Mouse (Mus musculus) limb, embryonic 12.5 days (tissue): ENCODE results near the gene Cdkn2d. TPM values are rescaled to one million over a fixed set of nuclear protein-coding genes. Genes with fewer than 3 reads are reported as not detected.
A peak's percentile ranks its signal among the peaks of the same experiment; 100 is the strongest.
"Not testable (repeated sequence)": the region's sequence is repeated elsewhere in the genome, so short reads cannot be mapped to it uniquely, and the experiment has no call there.

Source experiments
- ATAC-seq: fragments of 200-750 bp; cut with Nextera tagmentation; 2 replicates; pipeline ENCODE4 v1.8.0; 2017; ENCODE audit warnings: low read depth, moderate TSS enrichment; ENCODE audit not compliant: insufficient number of reproducible peaks, insufficient read depth, low FRiP score, low TSS enrichment
- H3K27ac ChIP-seq: fragments of 300-500 bp; sonication (generic); 2 replicates; pipeline ENCODE4 v1.5.1; 2016; ENCODE audit warnings: mild to moderate bottlenecking, moderate library complexity
- H3K27me3 ChIP-seq: fragments of 300-500 bp; sonication (generic); 2 replicates; pipeline ENCODE4 v1.6.1; 2016; ENCODE audit warnings: mild to moderate bottlenecking, moderate library complexity
- H3K36me3 ChIP-seq: fragments of 300-500 bp; sonication (generic); 2 replicates; pipeline ENCODE4 v1.6.1; 2016; ENCODE audit warnings: mild to moderate bottlenecking, moderate library complexity
- H3K4me1 ChIP-seq: fragments of 300-500 bp; sonication (generic); replicated peaks from 2 replicates; pipeline ENCODE4 v1.6.1; 2016
- H3K4me2 ChIP-seq: fragments of 300-500 bp; sonication (generic); 2 replicates; pipeline ENCODE4 v1.6.1; 2016; ENCODE audit warnings: mild to moderate bottlenecking, moderate library complexity
- H3K4me3 ChIP-seq: fragments of 300-500 bp; sonication (generic); replicated peaks from 2 replicates; pipeline ENCODE4 v1.5.1; 2016; ENCODE audit warnings: mild to moderate bottlenecking
- H3K9ac ChIP-seq: fragments of 300-500 bp; sonication (generic); replicated peaks from 2 replicates; pipeline ENCODE4 v1.6.1; 2016; ENCODE audit warnings: mild to moderate bottlenecking, moderate library complexity
- H3K9me3 ChIP-seq: fragments of 300-500 bp; sonication (generic); 2 replicates; pipeline ENCODE4 v1.6.1; 2016; ENCODE audit warnings: mild to moderate bottlenecking, moderate library complexity
- WGBS: fragments of 180-500 bp; shearing (Covaris S2); methylation state at CpG from one replicate; pipeline ENCODE4 v1.1.7; 2016; 5-methylcytosine and 5-hydroxymethylcytosine counted together
- polyA plus RNA-seq: library from polyadenylated mRNA; unstranded; fragments of >200 nt; fragmentation: Nextera tagmentation; extraction: Ambion mirVana; gene quantifications from 2 replicates; pipeline ENCODE4 v1.2.1, GENCODE M21; 2016

The Cdkn2d gene
- polyA plus RNA-seq, 1 experiment from 2014 or later = 46.9 TPM

GRCm38 (mm10) chr9:21261831-21262230 lies 29.4 kb downstream of the Cdkn2d start:
- Histone ChIP-seq H3K4me3 (no peak overlapping the region), H3K36me3 (peaks cover 4% of the 10 kb centered on the region; the same call in 1 of the 2 replicates), H3K27ac (no peak overlapping the region), H3K27me3 (no peaks in the 10 kb centered on the region), H3K4me1 (peaks cover 18% of the 10 kb centered on the region), H3K9me3 (no peaks in the 10 kb centered on the region), H3K9ac (no peak overlapping the region), H3K4me2 (no peak overlapping the region)
- no peak for ATAC-seq
- 57% methylated on average over 2 of the region's 2 CpGs for WGBS

GRCm38 (mm10) chr9:21260491-21261040 lies 30.6 kb downstream of the Cdkn2d start:
- H3K9ac ChIP-seq = no peak overlapping the region
- no peak overlapping the region for H3K4me3 ChIP-seq
- H3K36me3 ChIP-seq = no peaks in the 10 kb centered on the region
- peaks cover 6% of the 10 kb centered on the region for H3K4me1 ChIP-seq
- H3K9me3 ChIP-seq = no peaks in the 10 kb centered on the region
- no peak for ATAC-seq
- WGBS = 68% methylated on average over 6 of the region's 6 CpGs
- H3K27ac ChIP-seq = no peak overlapping the region
- no peak overlapping the region for H3K4me2 ChIP-seq
- no peaks in the 10 kb centered on the region for H3K27me3 ChIP-seq

- H3K9me3 ChIP-seq, H3K36me3 ChIP-seq, ATAC-seq, H3K9ac ChIP-seq, H3K4me2 ChIP-seq, H3K4me1 ChIP-seq, H3K4me3 ChIP-seq, H3K27ac ChIP-seq: not testable (repeated sequence)
- H3K27me3 ChIP-seq = peaks cover 16% of the 10 kb centered on the region
- 90% methylated on average over 4 of the region's 4 CpGs for WGBS
Observed at GRCm38 (mm10) chr9:21256349-21256748, 34.9 kb downstream of the Cdkn2d start.

- ATAC-seq = no peak; the same call in 1 of the 2 replicates
- H3K4me3 ChIP-seq = no peak overlapping the region
- no peaks in the 10 kb centered on the region for H3K36me3 ChIP-seq
- H3K4me1 ChIP-seq = peaks cover 12% of the 10 kb centered on the region
- no peak overlapping the region for H3K9ac ChIP-seq
- H3K4me2 ChIP-seq = no peak overlapping the region
- peaks cover 32% of the 10 kb centered on the region for H3K27me3 ChIP-seq
- no peak overlapping the region for H3K27ac ChIP-seq
- no peaks in the 10 kb centered on the region for H3K9me3 ChIP-seq
Observed at GRCm38 (mm10) chr9:21254690-21255089, 36.5 kb downstream of the Cdkn2d start.

GRCm38 (mm10) chr9:21251116-21251735 lies 40.0 kb downstream of the Cdkn2d start:
- Histone ChIP-seq H3K4me1 (peaks cover 21% of the 10 kb centered on the region), H3K27me3 (peaks cover 66% of the 10 kb centered on the region), H3K9ac (no peak overlapping the region), H3K4me3 (no peak overlapping the region), H3K36me3 (no peaks in the 10 kb centered on the region), H3K4me2 (no peak overlapping the region), H3K27ac (peak overlapping the region; percentile 12; the same call in 1 of the 2 replicates), H3K9me3 (no peaks in the 10 kb centered on the region)
- 46% methylated on average over 13 of the region's 13 CpGs for WGBS
- ATAC-seq = no peak

- peaks cover 21% of the 10 kb centered on the region for H3K4me1 ChIP-seq
- no peak overlapping the region for H3K4me3 ChIP-seq
- no peak overlapping the region for H3K27ac ChIP-seq
- ATAC-seq = no peak
- no peak overlapping the region for H3K4me2 ChIP-seq
- no peak overlapping the region for H3K9ac ChIP-seq
- 61% methylated on average over 2 of the region's 2 CpGs for WGBS
- peaks cover 73% of the 10 kb centered on the region for H3K27me3 ChIP-seq
- H3K9me3 ChIP-seq = no peaks in the 10 kb centered on the region
- H3K36me3 ChIP-seq = no peaks in the 10 kb centered on the region
Observed at GRCm38 (mm10) chr9:21250509-21250908, 40.7 kb downstream of the Cdkn2d start.

GRCm38 (mm10) chr9:21249629-21250508 lies 41.3 kb downstream of the Cdkn2d start:
- no peak overlapping the region for H3K9ac ChIP-seq
- no peaks in the 10 kb centered on the region for H3K36me3 ChIP-seq
- peaks cover 25% of the 10 kb centered on the region for H3K4me1 ChIP-seq
- WGBS = 16% methylated on average over 17 of the region's 17 CpGs
- H3K27me3 ChIP-seq = peaks cover 79% of the 10 kb centered on the region
- no peak overlapping the region for H3K4me3 ChIP-seq
- H3K27ac ChIP-seq = no peak overlapping the region
- no peak overlapping the region for H3K4me2 ChIP-seq
- H3K9me3 ChIP-seq = no peaks in the 10 kb centered on the region
- no peak; the same call in 1 of the 2 replicates for ATAC-seq

- no peak for ATAC-seq
- H3K4me1 ChIP-seq = peaks cover 36% of the 10 kb centered on the region
- WGBS = under 1% methylated on average over 30 of the region's 30 CpGs
- peak within 1 kb of the TSS; percentile 51 for H3K4me2 ChIP-seq
- peaks cover 95% of the 10 kb centered on the region for H3K27me3 ChIP-seq
- H3K9ac ChIP-seq = no peak within 1 kb of the TSS
- H3K27ac ChIP-seq = no peak within 1 kb of the TSS
- H3K36me3 ChIP-seq = no peaks in the 10 kb centered on the region
- peak within 1 kb of the TSS; percentile 29 for H3K4me3 ChIP-seq
- no peaks in the 10 kb centered on the region for H3K9me3 ChIP-seq
Observed at GRCm38 (mm10) chr9:21248326-21248725, 42.9 kb downstream of the Cdkn2d start, which contains the start of gene S1pr5. Gene S1pr5 (minus strand): TSS chr9:21248443.

GRCm38 (mm10) chr9:21246342-21246741 lies 44.9 kb downstream of the Cdkn2d start:
- Histone ChIP-seq H3K27me3 (peaks cover 96% of the 10 kb centered on the region), H3K9me3 (peaks cover 4% of the 10 kb centered on the region), H3K4me1 (peaks cover 39% of the 10 kb centered on the region), H3K36me3 (no peaks in the 10 kb centered on the region), H3K27ac (no peak overlapping the region), H3K4me2 (no peak overlapping the region), H3K4me3 (no peak overlapping the region), H3K9ac (no peak overlapping the region)
- ATAC-seq = no peak
- WGBS = 71% methylated on average over 1 of the region's 1 CpGs

- Histone ChIP-seq H3K9me3 (peaks cover 4% of the 10 kb centered on the region), H3K27ac (no peak overlapping the region), H3K9ac (peak overlapping the region; percentile 59)
Observed at GRCm38 (mm10) chr9:21245113-21245487, 46.1 kb downstream of the Cdkn2d start.

GRCm38 (mm10) chr9:21244428-21245112 lies 46.6 kb downstream of the Cdkn2d start:
- WGBS = under 1% methylated on average over 72 of the region's 72 CpGs
- Histone ChIP-seq H3K9ac (peak overlapping the region; percentile 59), H3K9me3 (peaks cover 4% of the 10 kb centered on the region), H3K36me3 (no peaks in the 10 kb centered on the region), H3K4me2 (peak overlapping the region; percentile 93), H3K27me3 (peaks cover 78% of the 10 kb centered on the region), H3K4me3 (peak overlapping the region; percentile 53), H3K27ac (no peak overlapping the region), H3K4me1 (peaks cover 26% of the 10 kb centered on the region)
- no peak for ATAC-seq

More at GRCm38 (mm10) chr9:21245113-21245487, 46.1 kb downstream of the Cdkn2d start:
- no peaks in the 10 kb centered on the region for H3K36me3 ChIP-seq
- H3K27me3 ChIP-seq = peaks cover 83% of the 10 kb centered on the region
- ATAC-seq = no peak
- peak overlapping the region; percentile 53 for H3K4me3 ChIP-seq
- H3K4me1 ChIP-seq = peaks cover 30% of the 10 kb centered on the region
- WGBS = 2% methylated on average over 16 of the region's 16 CpGs
- peak overlapping the region; percentile 93 for H3K4me2 ChIP-seq
